Mouse (Mus musculus) retina, postnatal 1 day (tissue): Measurements from ENCODE around the gene Mief1.

Experiments used
- DNase-seq: peaks from one replicate; pipeline ENCODE4 v3.0.0-alpha.2; 2012

Gene Mief1

DNA sequence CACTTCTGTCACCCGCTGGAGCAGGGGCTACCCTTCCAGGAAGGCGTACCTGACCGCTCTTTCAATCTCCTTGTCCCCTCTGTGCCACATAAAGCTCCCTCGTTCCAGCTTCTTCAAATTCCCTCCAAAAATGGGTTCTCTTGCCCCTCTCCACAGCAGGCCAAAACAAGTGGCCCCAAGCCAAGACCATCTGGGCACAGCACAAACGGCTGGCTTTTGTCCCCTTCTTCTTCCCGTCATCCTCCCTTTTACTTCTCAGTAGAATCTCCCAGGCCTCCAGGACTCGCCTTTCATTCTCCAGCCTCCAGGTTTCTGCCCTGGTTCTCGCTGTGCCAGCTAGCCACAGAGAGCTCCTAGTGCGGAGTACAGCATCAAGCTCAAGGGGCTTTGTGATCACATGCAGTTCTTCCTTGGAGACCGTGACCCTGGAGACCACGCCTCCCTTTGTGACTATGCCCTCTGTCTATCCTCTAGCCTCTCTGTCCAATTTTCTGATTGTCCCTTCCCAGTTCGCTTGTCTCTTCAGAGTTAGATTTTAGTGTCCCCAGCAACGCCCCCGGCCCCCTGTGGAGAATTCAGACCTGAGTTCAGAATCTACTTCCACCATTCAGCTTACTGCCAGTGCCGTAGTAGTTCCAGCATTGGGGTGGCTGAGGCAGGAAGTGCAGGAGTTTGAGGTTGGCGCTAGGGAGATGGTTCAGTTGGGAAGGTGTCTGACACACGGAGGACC, 5.6 kb upstream of the Mief1 start:
- DNase-seq, result peak; percentile 4

DNA sequence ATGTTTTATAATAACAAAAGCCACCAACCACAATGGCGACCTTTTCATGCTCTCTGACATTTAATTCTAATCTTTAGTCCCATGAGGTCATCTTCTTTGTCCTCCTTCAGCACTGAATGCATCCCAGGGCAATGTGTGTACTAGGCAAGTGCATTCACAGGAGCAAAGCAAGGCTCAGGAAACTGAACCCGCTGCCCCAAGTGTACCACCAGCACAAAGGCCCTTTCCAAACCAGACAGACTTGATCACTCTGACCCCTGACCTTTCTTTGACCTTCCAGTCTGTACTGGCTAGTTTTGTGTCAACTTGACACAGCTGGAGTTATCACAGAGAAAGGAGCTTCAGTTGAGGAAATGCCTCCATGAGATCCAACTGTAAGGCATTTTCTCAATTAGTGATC, 1.5 kb upstream of the Mief1 start:
- DNase-seq, result peak; percentile 1

DNA sequence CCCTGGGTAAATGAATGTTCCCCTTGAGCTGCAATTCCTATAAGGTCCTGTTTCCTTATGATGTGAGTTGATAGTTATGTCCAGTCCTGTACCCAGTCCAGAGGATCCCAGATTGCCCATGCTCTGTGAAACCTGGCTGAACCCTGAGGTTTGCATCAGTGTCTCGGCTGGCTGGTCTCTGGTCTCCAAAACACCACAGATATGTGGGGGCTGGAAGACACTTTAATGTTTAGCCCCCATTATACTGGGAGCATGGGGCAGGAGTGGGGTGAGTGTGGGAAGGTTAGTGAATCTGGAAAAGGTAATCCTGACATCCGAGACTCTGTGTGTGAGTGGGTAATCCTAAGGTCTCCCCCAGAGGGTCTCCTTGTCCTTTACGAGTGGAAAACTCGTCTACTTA, 765 bp upstream of the Mief1 start:
- no peak for DNase-seq

DNA sequence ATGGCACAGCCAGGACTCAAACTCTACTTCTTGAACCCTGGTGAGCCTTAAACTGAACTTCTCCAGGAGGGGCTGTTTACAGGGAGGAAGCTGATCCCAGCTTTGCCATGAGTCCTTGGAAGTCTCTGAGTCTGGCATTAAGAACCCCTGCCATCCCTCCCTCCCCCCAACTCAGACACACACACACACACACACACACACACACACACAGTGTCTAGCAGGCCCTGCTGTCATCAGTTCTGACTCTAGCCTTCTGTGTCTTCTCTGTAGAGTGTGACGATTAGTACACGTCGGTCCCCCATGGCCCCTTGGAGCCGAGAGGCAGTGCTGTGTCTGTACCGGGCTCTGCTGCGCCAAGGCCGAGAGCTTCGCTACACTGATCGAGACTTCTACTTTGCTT, 1.7 kb downstream of the Mief1 start, which contains the start of gene AC140267.1:
Gene AC140267.1, plus strand, starts transcription at position 301 of the 400 bp plus-strand sequence.
- DNase-seq, result peak; percentile 5

DNA sequence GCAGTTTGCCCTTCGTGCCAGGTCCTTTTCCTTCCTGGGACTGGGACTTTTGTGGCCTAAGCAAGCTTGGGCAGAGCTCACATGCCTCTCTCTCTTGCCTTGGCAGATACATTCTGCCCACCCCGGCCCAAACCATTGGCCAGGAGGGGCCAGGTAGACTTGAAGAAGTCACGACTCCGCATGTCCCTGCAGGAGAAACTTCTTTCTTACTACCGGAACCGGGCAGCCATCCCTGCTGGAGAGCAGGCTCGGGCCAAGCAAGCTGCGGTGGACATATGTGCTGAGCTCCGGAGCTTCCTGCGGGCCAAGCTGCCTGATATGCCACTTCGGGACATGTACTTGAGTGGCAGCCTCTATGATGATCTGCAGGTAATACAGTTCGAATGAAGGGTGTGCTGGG, 14.3 kb downstream of the Mief1 start:
- DNase-seq, result no peak

DNA sequence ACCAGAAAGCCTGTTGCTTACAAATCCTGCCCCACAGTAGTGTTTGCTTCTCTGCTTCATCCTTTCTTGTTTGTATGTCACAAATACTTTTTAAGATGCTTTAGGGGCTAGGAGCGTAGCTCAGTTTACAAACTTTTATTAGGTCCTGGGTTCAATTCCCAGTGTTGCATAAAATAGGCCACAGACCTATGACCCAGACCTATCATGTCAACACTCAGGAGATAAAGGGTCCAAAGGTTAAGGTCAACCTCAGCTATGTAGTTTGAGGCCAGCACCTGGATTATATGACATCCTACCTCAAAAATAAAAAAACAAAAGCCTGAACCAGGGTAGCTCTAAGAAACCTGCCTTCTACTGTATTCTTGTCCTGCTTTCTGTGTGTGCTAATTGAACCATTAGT, 14.8 kb downstream of the Mief1 start:
- DNase-seq, result no peak

DNA sequence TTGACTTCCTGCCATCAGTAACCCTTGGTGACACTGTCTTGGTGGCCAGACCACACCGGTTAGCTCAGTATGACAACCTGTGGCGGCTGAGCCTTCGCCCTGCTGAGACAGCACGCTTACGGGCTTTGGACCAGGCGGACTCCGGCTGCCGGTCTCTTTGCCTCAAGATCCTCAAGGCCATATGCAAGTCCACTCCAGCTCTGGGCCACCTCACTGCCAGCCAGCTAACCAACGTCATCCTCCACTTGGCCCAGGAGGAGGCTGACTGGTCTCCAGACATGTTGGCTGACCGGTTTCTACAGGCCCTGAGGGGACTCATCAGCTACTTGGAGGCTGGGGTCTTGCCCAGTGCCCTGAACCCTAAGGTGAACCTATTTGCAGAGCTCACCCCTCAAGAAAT, 15.9 kb downstream of the Mief1 start:
- no peak for DNase-seq

DNA sequence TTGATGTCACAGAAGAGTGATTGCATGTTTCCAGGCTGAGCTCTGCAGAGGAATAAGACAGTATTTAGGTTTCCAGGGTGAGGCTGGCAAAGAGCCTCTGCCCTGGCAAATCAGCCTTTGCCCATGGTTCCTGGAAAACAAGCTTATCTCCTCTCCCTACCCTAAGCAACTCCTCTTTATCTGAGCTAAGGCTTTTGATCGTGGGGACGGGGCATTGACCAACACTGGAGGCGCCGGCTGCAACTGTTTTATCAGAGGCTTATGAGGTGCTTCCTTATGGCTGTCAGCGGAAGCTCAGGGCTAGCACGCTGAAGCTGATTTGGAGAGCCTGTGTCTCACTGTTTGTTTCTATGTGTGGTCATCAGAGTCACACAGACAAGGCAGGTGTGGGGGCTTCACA, 16.8 kb downstream of the Mief1 start:
- DNase-seq, result no peak

DNA sequence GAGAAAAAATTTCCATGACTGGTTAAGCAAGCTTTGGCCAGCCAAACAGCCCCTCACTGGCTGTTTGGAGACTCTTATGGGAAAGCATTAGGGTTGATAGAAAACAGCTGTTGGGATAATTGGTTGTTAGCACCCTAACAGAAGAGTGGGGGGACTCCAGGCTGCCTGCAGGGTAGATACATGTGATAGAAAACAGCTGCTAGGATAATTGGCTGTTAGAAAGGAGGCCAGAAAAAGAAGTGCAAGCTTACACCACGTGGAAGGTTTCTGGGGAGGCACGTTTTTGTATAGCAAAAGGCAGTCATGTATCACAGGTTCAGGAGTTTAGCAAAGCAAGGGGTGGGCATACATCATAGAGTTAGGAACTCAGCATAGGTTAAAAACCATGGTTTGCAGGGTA, 19.7 kb downstream of the Mief1 start:
- peak; percentile 32 for DNase-seq

DNA sequence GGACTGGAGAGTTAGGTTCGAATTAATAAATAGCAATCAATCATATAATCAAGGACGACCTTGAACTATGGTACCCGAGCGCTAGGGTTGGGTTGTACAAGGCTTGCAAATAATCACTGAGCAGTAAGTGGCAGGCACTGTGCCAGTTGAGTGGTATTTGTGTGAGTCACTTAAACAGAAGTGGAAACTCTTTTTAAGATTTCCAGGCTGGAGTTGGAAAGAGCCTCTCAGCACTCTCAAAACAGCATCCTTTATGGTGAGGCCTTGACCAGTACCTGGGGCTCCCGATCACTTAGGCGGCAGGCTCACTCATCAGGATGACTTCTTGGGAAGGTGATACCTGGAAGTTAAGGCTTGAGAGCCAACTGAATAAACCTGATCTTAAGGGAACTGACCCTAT, 20.4 kb downstream of the Mief1 start:
- no peak for DNase-seq

DNA sequence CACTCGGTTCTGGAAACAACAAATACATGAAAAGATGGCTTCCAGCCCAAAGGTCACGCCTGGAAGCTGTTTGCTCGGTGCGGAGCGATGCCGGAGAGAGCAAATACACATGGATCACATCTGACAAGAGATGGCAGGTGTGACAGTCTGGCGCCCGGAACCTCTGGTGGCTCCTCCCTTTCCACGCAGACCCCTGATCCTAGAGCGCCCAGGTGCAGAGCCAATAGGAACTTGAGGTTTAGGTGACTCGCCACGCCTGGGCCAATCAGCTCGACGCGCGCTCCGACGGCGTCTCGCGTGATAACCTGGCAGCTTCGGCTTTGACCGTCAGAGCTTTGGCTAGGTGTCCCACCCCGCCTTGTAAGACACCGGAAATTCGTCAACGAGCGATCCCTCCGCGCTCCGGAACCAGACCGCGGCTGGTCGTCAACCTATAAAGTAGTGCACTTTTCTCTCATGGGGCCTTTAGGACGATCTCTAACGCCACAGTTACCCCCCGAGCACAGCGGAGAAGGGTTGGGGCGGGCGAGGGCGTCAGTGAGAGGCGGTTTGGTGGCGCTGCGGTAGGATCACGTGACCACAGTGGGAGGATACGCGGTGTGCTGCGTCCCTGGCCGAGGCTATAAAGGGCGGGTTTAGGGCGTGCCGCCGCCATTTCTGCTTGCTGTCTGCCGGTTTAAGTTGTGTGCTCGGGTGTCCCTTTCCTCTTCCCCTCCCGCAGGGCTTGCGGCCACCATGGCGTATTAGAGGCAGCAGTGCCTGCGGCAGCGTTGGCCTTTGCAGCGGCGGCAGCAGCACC, 21.2 kb downstream of the Mief1 start, which contains the start of gene Atf4:
Gene Atf4, plus strand, starts transcription at position 338 of the 799 bp plus-strand sequence.
- DNase-seq, result peak; percentile 100

DNA sequence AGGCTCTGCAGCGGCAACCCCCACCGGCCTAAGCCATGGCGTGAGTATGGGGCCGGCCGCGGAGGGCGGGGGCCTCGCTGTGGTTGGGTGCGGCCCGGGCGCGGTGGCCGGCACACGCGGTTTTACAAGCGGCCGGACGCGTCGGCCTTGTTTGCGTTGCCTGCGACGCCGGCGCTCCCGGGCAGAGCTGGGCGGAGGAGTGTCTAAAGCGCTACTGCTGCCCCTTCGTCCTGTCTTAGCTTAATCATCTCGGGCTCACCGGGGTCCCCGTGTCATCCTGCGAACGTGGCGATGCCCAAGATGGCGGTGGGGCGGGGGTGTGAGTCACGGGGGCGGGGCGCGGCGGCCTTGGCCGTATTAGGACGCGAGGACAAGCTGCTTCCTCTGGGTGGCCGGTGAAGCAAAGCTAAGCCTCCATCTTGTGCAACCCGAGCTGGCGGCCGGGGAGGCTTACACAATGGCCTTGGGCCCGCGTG, 21.9 kb downstream of the Mief1 start:
- DNase-seq, result peak; percentile 93

DNA sequence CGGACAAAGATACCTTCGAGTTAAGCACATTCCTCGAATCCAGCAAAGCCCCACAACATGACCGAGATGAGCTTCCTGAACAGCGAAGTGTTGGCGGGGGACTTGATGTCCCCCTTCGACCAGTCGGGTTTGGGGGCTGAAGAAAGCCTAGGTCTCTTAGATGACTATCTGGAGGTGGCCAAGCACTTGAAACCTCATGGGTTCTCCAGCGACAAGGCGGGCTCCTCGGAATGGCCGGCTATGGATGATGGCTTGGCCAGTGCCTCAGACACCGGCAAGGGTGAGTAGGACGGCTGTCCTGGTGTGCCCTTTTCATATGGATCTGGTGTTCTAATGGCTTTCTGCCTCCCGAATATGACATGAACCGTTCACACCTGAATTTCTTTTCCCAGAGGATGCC, 22.4 kb downstream of the Mief1 start:
- no peak for DNase-seq

DNA sequence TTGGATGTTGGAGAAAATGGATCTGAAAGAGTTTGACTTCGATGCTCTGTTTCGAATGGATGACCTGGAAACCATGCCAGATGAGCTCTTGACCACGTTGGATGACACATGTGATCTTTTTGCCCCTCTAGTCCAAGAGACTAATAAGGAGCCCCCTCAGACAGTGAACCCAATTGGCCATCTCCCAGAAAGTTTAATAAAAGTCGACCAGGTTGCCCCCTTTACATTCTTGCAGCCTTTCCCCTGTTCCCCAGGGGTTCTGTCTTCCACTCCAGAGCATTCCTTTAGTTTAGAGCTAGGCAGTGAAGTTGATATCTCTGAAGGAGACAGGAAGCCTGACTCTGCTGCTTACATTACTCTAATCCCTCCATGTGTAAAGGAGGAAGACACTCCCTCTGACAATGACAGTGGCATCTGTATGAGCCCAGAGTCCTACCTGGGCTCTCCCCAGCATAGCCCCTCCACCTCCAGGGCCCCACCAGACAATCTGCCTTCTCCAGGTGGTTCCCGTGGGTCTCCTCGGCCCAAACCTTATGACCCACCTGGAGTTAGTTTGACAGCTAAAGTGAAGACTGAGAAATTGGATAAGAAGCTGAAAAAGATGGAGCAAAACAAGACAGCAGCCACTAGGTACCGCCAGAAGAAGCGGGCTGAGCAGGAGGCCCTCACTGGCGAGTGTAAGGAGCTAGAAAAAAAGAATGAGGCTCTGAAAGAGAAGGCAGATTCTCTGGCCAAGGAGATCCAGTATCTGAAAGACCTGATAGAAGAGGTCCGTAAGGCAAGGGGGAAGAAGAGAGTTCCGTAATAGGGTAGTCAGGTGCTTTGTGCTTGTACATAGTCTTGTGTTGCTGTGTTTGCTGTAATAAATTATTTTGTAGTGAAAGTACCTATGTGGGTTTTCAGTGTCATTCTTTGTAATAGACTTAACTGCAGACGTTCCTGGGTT, 23.1 kb downstream of the Mief1 start:
- no peak for DNase-seq

DNA sequence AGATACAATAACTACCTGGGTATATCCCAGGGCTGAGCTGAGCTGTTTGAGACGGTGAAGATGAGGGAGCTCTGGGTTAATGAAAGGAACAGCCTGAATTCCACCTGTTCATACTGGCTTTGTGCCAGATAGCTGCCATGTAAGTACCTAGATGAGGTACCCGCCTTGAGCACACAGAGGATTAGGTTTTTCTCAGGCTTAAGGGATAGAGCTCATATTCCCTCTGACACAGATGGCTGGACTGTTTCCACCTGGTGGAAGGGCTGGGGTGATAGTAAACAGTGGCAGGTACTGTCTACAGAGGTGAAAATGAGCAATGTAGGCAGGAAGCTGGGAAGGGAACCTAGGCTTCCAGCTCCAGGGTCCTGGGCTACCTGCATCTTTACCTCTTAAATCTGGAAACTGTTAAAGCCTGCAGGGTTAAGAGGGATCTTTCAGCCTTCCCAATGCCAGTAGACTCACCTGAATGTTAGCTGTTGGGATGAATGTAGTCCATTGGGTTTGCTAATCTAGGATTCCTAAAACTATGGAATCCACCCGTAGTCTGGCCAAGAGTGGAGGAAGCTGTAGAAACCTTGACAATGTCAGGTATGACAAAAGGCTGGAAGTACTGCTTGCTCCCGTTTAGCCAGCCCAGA, 23.9 kb downstream of the Mief1 start:
- peak; percentile 76 for DNase-seq

DNA sequence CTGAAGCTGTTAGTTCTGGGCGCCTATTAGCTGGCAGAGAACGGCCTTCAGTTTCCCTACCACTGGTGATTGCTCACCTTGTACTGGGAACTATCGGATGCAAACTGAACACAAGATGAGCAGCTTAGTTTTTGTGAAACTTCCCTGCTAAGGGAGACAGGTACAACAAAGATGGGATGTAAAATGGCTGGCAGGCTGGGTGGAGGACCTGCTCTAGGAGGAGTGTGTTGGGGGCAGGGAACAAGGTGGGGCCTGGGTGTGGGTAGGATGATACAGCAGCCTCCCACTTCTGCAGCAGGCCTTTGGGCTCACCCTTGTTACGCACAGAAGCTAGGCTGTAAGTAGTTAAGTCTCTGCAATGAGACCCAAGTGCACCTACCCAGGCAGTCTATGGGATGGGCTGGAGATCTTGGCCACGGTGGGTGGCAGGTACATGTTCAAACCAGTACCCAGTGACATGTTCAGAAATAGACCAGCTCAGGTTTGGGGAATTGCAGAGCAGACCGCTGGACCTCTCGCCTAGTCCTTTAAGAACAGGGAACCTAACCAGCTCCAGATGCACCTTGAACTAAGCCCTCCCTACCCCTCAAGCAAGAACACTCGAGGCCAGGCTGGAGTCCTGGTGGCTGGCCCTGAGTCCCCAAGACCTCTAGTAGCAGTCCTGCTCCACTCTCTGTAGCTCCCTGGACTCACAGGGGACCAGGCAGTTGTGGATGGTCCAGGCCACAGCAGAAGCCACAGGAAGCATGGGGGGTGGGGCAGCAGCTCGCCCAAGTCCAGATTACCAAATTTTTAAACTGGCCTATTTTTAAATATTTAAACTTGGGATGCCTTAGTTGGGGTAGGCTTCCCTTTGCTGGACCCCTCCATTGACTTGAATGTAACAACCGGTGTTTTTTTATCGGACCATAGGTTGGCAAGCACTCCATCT, 24.7 kb downstream of the Mief1 start:
- DNase-seq, result peak; percentile 26

DNA sequence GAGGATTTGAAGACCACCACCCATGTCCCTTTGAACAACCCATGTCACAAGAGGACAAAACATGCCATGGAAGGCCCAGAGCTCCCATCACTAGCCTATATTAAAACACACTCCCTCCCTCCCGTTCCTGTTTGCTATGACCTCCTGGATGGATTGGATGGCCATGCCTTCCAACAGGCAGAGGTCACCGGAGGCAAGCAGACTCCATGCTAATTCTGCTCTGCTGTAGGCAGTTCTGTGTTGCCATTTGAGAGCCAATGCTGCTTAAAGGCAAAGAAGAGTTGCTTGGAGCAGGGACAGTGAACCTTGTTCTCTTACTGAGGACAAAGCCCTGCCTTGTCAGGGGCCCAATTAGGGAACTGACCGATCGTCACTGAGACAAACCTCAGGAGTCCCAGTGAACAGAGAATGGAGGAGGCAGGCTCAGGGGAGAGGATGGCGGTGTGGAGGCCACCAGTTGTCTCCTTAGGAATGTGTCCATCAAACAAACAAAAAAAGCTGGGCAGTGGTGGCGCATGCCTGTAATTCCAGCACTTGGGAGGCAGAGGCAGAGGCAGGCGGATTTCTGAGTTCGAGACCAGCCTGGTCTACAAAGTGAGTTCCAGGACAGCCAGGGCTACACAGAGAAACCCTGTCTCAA, 25.7 kb downstream of the Mief1 start:
- DNase-seq, result peak; percentile 32

DNA sequence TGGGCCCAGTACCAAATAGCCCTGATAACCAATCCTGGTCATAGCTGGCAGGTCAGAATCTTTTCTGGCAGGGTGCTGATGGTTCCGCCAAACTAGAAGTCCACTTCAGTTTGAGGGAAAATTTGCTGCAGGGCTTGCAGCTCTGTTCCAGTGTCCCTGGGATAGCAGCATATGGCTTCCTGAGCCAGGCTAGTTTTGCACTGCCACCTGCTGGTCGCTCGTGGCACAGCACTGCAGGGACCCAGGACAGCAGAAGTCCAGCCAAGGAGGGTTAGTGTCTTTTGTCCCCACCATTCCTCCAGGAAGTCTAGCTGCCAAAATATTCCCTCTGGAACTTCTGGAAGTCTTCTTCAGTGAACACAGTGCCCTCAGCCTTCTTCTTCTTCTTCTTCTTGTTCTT, 26.9 kb downstream of the Mief1 start:
- peak; percentile 88 for DNase-seq

DNA sequence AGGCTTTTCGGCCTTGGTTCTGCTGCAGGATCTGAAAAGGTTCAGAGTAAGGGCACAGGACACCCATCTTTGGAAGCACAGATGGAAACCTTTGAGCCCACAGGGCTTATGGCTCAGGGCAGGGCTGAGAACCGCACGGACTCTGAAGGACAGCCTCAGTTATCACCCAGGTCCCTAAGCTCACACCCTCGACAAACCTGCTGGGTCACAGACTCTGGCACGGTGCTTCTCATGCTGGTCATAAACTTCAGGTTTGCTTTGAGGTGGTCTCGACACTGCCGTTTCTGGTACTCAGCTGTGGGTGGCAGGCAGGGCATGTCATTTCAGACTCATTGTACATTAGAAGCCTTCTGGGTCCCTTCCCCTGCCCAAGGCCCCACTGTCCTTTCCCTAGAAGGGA, 27.3 kb downstream of the Mief1 start:
- DNase-seq, result no peak
